Mouse (Mus musculus) neural tube, embryonic 12.5 days (tissue): ENCODE measurements around the gene Ccdc159. TPM values are rescaled to one million over a fixed set of nuclear protein-coding genes. Genes with fewer than 3 reads are reported as not detected.

Source experiments
- ATAC-seq: fragments of 200-750 bp; cut with Nextera tagmentation; 2 replicates; pipeline ENCODE4 v1.8.0; 2017; ENCODE audit warnings: low read depth, mild to moderate bottlenecking, moderate TSS enrichment, moderate library complexity; ENCODE audit not compliant: low FRiP score
- H3K27ac ChIP-seq: fragments of 300-500 bp; sonication (generic); 2 replicates; pipeline ENCODE4 v1.5.1; 2016
- H3K27me3 ChIP-seq: fragments of 300-500 bp; sonication (generic); replicated peaks from 2 replicates; pipeline ENCODE4 v1.6.1; 2016; ENCODE audit warnings: mild to moderate bottlenecking
- H3K36me3 ChIP-seq: fragments of 300-500 bp; sonication (generic); 2 replicates; pipeline ENCODE4 v1.6.1; 2016; ENCODE audit warnings: mild to moderate bottlenecking
- H3K4me1 ChIP-seq: fragments of 300-500 bp; sonication (generic); 2 replicates; pipeline ENCODE4 v1.6.1; 2016
- H3K4me2 ChIP-seq: fragments of 300-500 bp; sonication (generic); replicated peaks from 2 replicates; pipeline ENCODE4 v1.6.1; 2016; ENCODE audit warnings: mild to moderate bottlenecking
- H3K4me3 ChIP-seq: fragments of 300-500 bp; sonication (generic); 2 replicates; pipeline ENCODE4 v1.5.1; 2016
- H3K9ac ChIP-seq: fragments of 300-500 bp; sonication (generic); 2 replicates; pipeline ENCODE4 v1.6.1; 2016; ENCODE audit warnings: mild to moderate bottlenecking
- H3K9me3 ChIP-seq: fragments of 300-500 bp; sonication (generic); 2 replicates; pipeline ENCODE4 v1.6.1; 2016; ENCODE audit warnings: mild to moderate bottlenecking
- WGBS: fragments of 180-500 bp; shearing (Covaris S2); methylation state at CpG from one replicate; pipeline ENCODE4 v1.1.7; 2016; 5-methylcytosine and 5-hydroxymethylcytosine counted together
- polyA plus RNA-seq: library from polyadenylated mRNA; unstranded; fragments of >200 nt; fragmentation: Nextera tagmentation; extraction: Ambion mirVana; gene quantifications from 2 replicates; pipeline ENCODE4 v1.2.1, GENCODE M21; 2016

Ccdc159 gene
- polyA plus RNA-seq, result 6.4 and 6.6 TPM in 2 replicates

DNA sequence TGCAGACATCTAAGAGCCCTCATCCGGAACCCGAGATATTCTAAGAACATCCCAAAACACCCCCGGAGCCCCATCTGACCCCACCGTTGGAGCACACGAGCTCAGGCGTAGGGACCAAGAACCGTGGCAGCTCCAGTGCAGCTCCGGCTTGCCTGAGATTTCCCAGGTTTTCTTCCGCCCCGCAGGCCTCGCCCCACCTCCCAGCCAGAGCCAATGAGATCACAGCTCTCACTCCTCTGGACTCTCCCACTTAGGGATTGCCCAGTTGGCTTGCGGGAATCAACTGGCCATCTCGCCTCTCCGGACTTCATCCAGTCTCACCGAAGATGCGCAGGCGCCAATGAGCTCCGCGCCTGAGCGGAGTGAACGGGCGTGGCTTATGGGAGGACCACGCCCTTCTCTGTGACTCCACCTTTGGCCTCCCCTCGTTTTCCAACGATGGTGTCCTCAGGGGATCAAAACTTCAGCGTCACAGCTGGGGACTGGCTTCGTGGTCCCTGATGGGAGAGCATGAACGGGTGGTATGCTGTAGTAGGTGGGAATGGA is at the start of gene Ccdc159, which contains the start of gene Tmem205:
Gene Ccdc159, plus strand, starts transcription at position 264 of the 546 bp plus-strand sequence.
Gene Tmem205, minus strand, starts transcription at position 349 of the 546 bp plus-strand sequence.
- Histone ChIP-seq H3K4me3 (peak within 1 kb of the TSS; percentile 49), H3K9ac (peak within 1 kb of the TSS; percentile 64), H3K4me1 (peaks cover 13% of the 10 kb centered on the region), H3K9me3 (no peaks in the 10 kb centered on the region), H3K27me3 (no peaks in the 10 kb centered on the region), H3K27ac (no peak within 1 kb of the TSS), H3K4me2 (peak within 1 kb of the TSS; percentile 67), H3K36me3 (no peaks in the 10 kb centered on the region)
- peak; percentile 96 for ATAC-seq
- under 1% methylated on average over 28 of the region's 28 CpGs for WGBS

DNA sequence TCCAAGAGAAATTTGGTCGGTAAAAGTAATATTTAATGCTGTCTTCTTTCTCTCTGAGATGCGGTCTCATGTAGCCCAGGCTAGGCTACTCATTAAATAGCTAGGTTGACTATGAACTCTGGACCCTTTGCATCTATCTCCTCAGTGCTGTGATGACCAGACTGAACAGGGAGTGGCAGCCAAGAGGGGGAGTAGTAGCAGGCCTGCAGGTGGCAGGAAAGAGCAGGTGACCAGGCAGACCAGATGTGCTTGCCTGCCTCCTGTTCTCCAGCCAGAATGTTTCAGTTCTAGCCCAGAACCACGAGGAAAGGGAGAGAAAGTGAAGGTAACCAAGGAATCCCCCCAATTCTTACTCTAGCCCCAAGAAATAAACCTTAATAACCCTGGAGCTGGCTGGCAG is 38.0 kb upstream of the Ccdc159 start:
- H3K9me3 ChIP-seq, result no peaks in the 10 kb centered on the region
- H3K27me3 ChIP-seq, result 0 out of 2 replicates have a peak, but pooled peaks cover 2% of the 10 kb centered on the region
- H3K4me3 ChIP-seq, result no peak overlapping the region
- no peak overlapping the region for H3K9ac ChIP-seq
- 65% methylated on average over 3 of the region's 3 CpGs for WGBS
- no peak for ATAC-seq
- H3K4me1 ChIP-seq, result no peaks in the 10 kb centered on the region
- H3K4me2 ChIP-seq, result no peak overlapping the region
- H3K27ac ChIP-seq, result no peak overlapping the region
- H3K36me3 ChIP-seq, result no peaks in the 10 kb centered on the region

- Histone ChIP-seq H3K4me3 (peak overlapping the region; percentile 32), H3K27ac (no peak overlapping the region), H3K36me3 (no peaks in the 10 kb centered on the region), H3K27me3 (peaks cover 6% of the 10 kb centered on the region; the same call in 1 of the 2 replicates), H3K4me1 (no peaks in the 10 kb centered on the region), H3K4me2 (peak overlapping the region; percentile 52), H3K9me3 (no peaks in the 10 kb centered on the region), H3K9ac (no peak overlapping the region)
- WGBS, result 18% methylated on average over 10 of the region's 10 CpGs
- ATAC-seq, result peak; percentile 82
These were observed 25.9 kb upstream of the Ccdc159 start for GRCm38 (mm10) chr9:21901223-21901820.

- Histone ChIP-seq H3K4me2 (no peak overlapping the region), H3K27me3 (0 out of 2 replicates have a peak, but pooled peaks cover 3% of the 10 kb centered on the region), H3K9ac (no peak overlapping the region), H3K4me3 (no peak overlapping the region), H3K9me3 (no peaks in the 10 kb centered on the region), H3K36me3 (no peaks in the 10 kb centered on the region), H3K4me1 (no peaks in the 10 kb centered on the region), H3K27ac (no peak overlapping the region)
- no peak for ATAC-seq
- WGBS, result 85% methylated on average over 4 of the region's 4 CpGs
These were observed 23.2 kb upstream of the Ccdc159 start for GRCm38 (mm10) chr9:21904031-21904430.

DNA sequence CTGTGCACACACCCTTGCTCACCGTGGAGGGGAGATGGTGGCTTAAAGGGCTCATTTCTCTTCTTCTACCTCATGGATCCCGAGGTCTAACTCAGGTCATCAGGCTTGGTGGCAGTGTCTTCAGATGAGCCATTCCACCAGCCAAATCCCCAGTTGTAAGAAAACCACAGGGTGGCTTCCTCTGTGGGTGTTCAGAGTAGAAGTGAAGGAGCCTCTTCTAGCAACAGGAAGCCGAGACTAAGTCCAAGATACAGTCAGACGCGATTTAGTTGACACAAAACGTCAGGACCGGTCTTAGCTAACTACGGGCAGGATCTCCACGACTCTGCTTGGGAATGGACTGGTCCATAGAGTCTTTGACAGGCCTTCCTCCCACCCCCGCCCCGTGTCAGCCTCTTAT is 19.1 kb upstream of the Ccdc159 start:
- Histone ChIP-seq H3K9me3 (no peaks in the 10 kb centered on the region), H3K4me3 (no peak overlapping the region), H3K36me3 (no peaks in the 10 kb centered on the region), H3K27ac (no peak overlapping the region), H3K27me3 (0 out of 2 replicates have a peak, but pooled peaks cover 2% of the 10 kb centered on the region), H3K4me2 (no peak overlapping the region), H3K9ac (no peak overlapping the region), H3K4me1 (no peaks in the 10 kb centered on the region)
- ATAC-seq, result no peak
- WGBS, result 81% methylated on average over 11 of the region's 11 CpGs

DNA sequence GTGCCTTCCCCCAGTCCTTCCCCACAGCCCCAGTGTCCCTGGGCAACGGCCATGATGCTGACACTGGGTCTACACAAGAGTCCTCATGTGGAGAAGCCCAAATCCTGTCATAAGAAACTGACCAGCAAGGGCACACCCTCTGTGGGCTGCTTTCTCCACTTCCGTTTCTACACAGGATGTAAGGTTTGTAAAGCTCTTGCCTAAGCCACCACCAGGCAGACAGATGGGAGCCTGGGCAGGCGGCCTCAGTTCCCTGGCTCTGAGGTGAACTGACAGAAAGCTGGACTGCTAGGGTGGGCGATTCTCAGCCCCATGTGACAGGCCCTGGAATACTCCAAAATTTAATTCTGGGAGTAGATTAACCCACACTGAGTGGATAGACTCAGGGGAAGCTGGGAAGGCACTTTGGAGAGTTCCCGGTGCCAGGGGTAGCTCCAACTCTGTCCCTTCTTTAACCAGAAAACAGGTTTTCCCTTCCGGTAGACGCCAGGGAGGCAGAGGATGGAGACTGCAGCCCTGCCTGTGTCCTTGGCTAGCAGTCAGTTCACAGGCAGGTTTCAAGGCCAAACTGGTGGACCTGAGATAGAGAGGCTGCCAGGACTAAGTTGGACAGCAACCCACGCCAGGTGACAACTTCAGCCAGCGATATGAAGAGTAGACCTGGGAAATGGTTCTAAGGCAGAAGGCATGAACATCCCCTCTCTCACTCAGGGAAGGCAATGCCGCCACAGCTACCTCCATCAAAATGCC is 17.6 kb upstream of the Ccdc159 start:
- no peak overlapping the region for H3K9ac ChIP-seq
- H3K27ac ChIP-seq, result no peak overlapping the region
- no peaks in the 10 kb centered on the region for H3K36me3 ChIP-seq
- 0 out of 2 replicates have a peak, but pooled peaks cover 2% of the 10 kb centered on the region for H3K27me3 ChIP-seq
- no peaks in the 10 kb centered on the region for H3K4me1 ChIP-seq
- no peaks in the 10 kb centered on the region for H3K9me3 ChIP-seq
- no peak overlapping the region for H3K4me2 ChIP-seq
- no peak overlapping the region for H3K4me3 ChIP-seq
- ATAC-seq, result no peak
- 80% methylated on average over 10 of the region's 10 CpGs for WGBS

GRCm38 (mm10) chr9:21916851-21917492 is 10.3 kb upstream of the Ccdc159 start:
- H3K9ac ChIP-seq, result peak overlapping the region; percentile 77; the same call in 1 of the 2 replicates
- H3K27me3 ChIP-seq, result peaks cover 10% of the 10 kb centered on the region
- H3K4me3 ChIP-seq, result peak overlapping the region; percentile 59
- peak; percentile 1; the same call in 1 of the 2 replicates for ATAC-seq
- no peak overlapping the region for H3K27ac ChIP-seq
- WGBS, result 67% methylated on average over 3 of the region's 3 CpGs
- no peaks in the 10 kb centered on the region for H3K36me3 ChIP-seq
- H3K4me2 ChIP-seq, result peak overlapping the region; percentile 97
- H3K9me3 ChIP-seq, result no peaks in the 10 kb centered on the region
- peaks cover 9% of the 10 kb centered on the region for H3K4me1 ChIP-seq

GRCm38 (mm10) chr9:21917493-21918034 is 9.7 kb upstream of the Ccdc159 start:
- 2% methylated on average over 35 of the region's 35 CpGs for WGBS
- no peaks in the 10 kb centered on the region for H3K36me3 ChIP-seq
- H3K4me2 ChIP-seq, result peak overlapping the region; percentile 97
- no peak overlapping the region for H3K27ac ChIP-seq
- no peak; the same call in 1 of the 2 replicates for ATAC-seq
- H3K4me1 ChIP-seq, result peaks cover 9% of the 10 kb centered on the region
- peak overlapping the region; percentile 77 for H3K9ac ChIP-seq
- H3K4me3 ChIP-seq, result peak overlapping the region; percentile 59
- no peaks in the 10 kb centered on the region for H3K9me3 ChIP-seq
- peaks cover 10% of the 10 kb centered on the region for H3K27me3 ChIP-seq

- no peaks in the 10 kb centered on the region for H3K36me3 ChIP-seq
- peaks cover 9% of the 10 kb centered on the region for H3K4me1 ChIP-seq
- peak; percentile 94 for ATAC-seq
- peaks cover 10% of the 10 kb centered on the region for H3K27me3 ChIP-seq
- H3K4me2 ChIP-seq, result peak within 1 kb of the TSS; percentile 97
- peak within 1 kb of the TSS; percentile 59 for H3K4me3 ChIP-seq
- no peak within 1 kb of the TSS for H3K27ac ChIP-seq
- 2% methylated on average over 36 of the region's 36 CpGs for WGBS
- H3K9ac ChIP-seq, result peak within 1 kb of the TSS; percentile 77
- no peaks in the 10 kb centered on the region for H3K9me3 ChIP-seq
These were observed 9.2 kb upstream of the Ccdc159 start, which contains the start of gene Rab3d for GRCm38 (mm10) chr9:21918035-21918592. Gene Rab3d (minus strand): TSS chr9:21918192.

DNA sequence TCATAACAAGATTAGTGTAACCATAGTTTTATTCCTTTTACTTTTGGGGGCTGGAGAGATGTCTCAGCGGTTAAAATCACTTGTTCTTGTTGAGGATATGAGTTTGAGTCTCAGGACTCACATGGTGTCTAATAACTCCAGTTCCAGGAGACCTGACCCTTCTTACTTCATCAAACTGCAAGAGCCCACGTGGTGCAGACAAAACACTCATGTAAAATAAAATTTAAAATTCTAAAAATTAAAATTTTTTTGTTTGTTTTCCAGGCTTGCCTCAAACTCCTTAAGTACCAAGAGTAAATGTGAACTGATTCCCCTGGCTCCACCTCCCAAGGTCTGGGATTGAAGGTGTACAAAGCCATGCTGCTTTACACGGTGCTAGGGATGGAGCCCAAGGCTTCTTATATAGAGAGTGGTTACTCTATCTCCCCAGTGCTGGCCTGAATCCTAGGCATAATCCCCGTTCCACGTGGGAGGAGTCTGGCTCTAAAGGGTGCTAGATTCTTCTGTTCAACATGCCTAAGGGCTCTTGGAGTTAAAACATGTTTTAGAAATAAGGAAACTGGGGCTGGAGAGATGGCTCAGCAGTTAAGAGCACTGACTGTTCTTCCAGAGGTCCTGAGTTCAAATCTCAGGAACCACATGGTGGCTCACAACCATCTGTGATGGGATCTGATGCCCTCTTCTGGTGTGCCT is 8.4 kb upstream of the Ccdc159 start:
- 27% methylated on average over 5 of the region's 5 CpGs for WGBS
- Histone ChIP-seq H3K4me1 (peaks cover 9% of the 10 kb centered on the region), H3K9me3 (no peaks in the 10 kb centered on the region), H3K4me3 (no peak overlapping the region), H3K9ac (no peak overlapping the region), H3K36me3 (no peaks in the 10 kb centered on the region), H3K4me2 (peak overlapping the region; percentile 97), H3K27me3 (peaks cover 10% of the 10 kb centered on the region), H3K27ac (no peak overlapping the region)
- ATAC-seq, result 0 out of 2 replicates have a peak, but pooled peaks have one; percentile 0

DNA sequence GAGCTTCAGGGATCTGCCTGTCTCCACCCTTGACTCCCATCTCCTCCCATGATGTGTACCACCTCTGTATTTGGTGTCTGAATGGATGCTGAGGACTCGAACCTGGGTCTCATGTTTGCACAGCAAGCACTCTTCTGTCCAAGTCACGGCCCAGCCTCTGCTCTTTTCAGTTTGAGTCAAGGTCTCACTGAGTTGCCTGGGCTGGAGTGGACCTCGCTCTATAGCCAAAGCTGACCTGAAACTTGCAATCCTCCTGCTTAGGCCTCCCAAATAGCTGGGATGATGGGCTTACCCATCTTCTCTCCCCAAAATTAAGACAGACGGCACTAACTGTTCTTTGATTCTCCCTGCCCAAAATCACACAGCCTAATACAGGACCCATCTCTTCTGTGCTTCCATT is 4.2 kb upstream of the Ccdc159 start:
- Histone ChIP-seq H3K9me3 (no peaks in the 10 kb centered on the region), H3K4me2 (no peak overlapping the region), H3K36me3 (no peaks in the 10 kb centered on the region), H3K4me1 (peaks cover 13% of the 10 kb centered on the region), H3K4me3 (no peak overlapping the region), H3K9ac (no peak overlapping the region), H3K27ac (no peak overlapping the region), H3K27me3 (no peaks in the 10 kb centered on the region)
- 89% methylated on average over 4 of the region's 4 CpGs for WGBS
- no peak for ATAC-seq
